Mouse (Mus musculus) C3H10T1/2 (cell line): ENCODE results near the gene Nrxn3. TPM values are rescaled to one million over a fixed set of nuclear protein-coding genes. Genes with fewer than 3 reads are reported as not detected.

Source experiments
- polyA plus RNA-seq, 2 experiments: library from polyadenylated mRNA; unstranded; fragments of >200 nt; fragmentation: generic; extraction: Trizol; gene quantifications; one replicate each; pipeline ENCODE4 v1.2.1; 2012; ENCODE audit warnings: missing spikeins in 2 of 2

Nrxn3 gene
- polyA plus RNA-seq: not detected

DNA sequence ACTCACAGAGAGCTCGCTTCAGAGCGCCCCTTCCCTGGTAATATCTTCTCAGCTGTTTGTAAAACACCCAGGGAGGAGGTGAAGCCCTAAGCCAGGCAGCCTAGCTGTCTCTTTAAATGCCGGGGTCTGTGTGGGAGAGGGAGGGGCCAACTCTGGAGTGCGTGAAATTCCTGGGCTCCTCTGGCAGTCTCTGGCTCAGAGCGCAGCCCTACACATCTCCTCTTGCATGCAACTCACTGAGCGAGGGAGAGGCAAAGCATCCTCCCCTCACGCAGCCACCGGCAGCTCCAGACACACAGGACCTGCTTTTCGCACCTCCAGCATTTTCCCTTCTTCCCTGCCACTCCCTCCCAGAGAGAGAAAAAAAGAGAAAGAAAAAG lies at the start of gene Nrxn3:
Gene Nrxn3 (plus strand): TSS at position 186 of the 380 bp plus-strand sequence.

